Mouse (Mus musculus) erythroblast, embryonic 14.5 days (primary cell): ENCODE measurements around the gene Ptcd1.

ENCODE experiments used
- GATA1 ChIP-seq: IDR thresholded peaks from 2 replicates; pipeline ENCODE4 v1.6.1; 2012; ENCODE audit warnings: low read length, inconsistent platforms, mixed read lengths
- TAL1 ChIP-seq: IDR thresholded peaks from 3 replicates; pipeline ENCODE4 v1.6.1; 2012; ENCODE audit warnings: low read length, inconsistent platforms, mixed read lengths

GRCm38 (mm10) chr5:145191962-145192361, 25.1 kb upstream of the Ptcd1 start, which contains the start of gene Atp5j2:
- no peak for TF ChIP-seq TAL1
- no peak for TF ChIP-seq GATA1
